Mouse (Mus musculus) neutrophil, adult 59 days (primary cell): ENCODE measurements around the gene Myoz2. TPM values are rescaled to one million over a fixed set of nuclear protein-coding genes. Genes with fewer than 3 reads are reported as not detected.

Source experiments
- total RNA-seq, 2 experiments: library from RNA; stranded (reverse); gene quantifications; 1 replicate in 1 of 2; 2 replicates in 1 of 2; pipeline ENCODE4 v1.2.4; 2023

Myoz2 gene
- total RNA-seq, result not detected

GRCm38 (mm10) chr3:123034752-123035151, at the start of gene Myoz2:
TSS of gene Myoz2 (minus strand) at chr3:123035015.

GRCm38 (mm10) chr3:122984249-122985182, 50.3 kb downstream of the Myoz2 start, which contains the start of gene Usp53:
TSS of gene Usp53 (minus strand) at chr3:122984510.

Other genes starting within 250 kb of the Myoz2 start
- not detected for gene Fabp2, start 139.9 kb downstream of the Myoz2 start, total RNA-seq
- gene Gm10959, start 115.7 kb downstream of the Myoz2 start, total RNA-seq, result not detected
- gene 1810037I17Rik, start 110.8 kb downstream of the Myoz2 start, total RNA-seq, result 10 to 100 TPM; 51.9 to 52.0 TPM
- 10 to 100 TPM in 1 of 2 experiments, 1 to 10 TPM in 1; 8.9 to 14.5 TPM for gene Usp53, start 50.5 kb downstream of the Myoz2 start, total RNA-seq
- gene Synpo2, start 201.1 kb upstream of the Myoz2 start, total RNA-seq, result not detected
- 10 to 100 TPM; 14.8 to 16.3 TPM for gene Sec24d, start 232.4 kb upstream of the Myoz2 start, total RNA-seq